Mouse (Mus musculus) cerebellum, adult 2 months (tissue): ENCODE data around the gene Cemip.

ENCODE experiments used
- CTCF ChIP-seq: fragments of 200-500 bp; IDR thresholded peaks from 2 replicates; pipeline ENCODE4 v1.5.1; 2011; ENCODE audit warnings: low read depth, mild to moderate bottlenecking, control low read depth, low read length, moderate library complexity, borderline replicate concordance; ENCODE audit not compliant: insufficient read depth
- POLR2A ChIP-seq: fragments of 200-500 bp; IDR thresholded peaks from 2 replicates; pipeline ENCODE4 v1.6.1; 2011; ENCODE audit warnings: low read length, control low read depth, borderline replicate concordance; ENCODE audit not compliant: insufficient read depth

DNA sequence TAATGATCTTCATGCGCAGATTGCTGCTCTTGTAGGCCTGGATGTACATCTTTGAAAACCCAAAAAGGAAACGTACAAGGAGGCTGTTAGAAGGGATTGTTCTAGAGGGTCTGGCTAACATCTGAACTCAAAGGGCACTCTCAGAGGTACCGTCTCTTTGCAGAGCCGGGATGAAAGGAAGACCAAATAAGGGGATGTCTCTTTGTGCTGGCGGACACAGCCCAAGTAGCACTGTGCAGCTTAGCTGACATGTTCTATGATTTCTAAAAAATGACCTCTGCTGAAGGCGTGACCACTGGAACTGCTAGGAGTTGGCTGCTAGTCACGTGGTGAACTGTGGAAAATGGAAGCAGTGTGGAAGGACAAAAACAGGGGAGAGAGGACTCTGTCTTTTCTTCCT, 137.6 kb downstream of the Cemip start:
- no peak for TF ChIP-seq CTCF
- no peak for TF ChIP-seq POLR2A
